Mouse (Mus musculus) layer of hippocampus, adult 9-11 months (tissue): ENCODE measurements at regions not wholly inside any gene's neighbourhood (a gene's known extent, or its start where the extent isn't known, plus 50 kb on each side); places are given as distances from the start of the nearest gene placed in this dataset.

Experiments used
- DNase-seq: peaks from one replicate; pipeline ENCODE4 v3.0.0; 2022

GRCm38 (mm10) chr16:69515122-69515521 lies 348.4 kb downstream of the Speer2 start:
- no peak for DNase-seq

- DNase-seq = no peak
These were observed 386.2 kb downstream of the Speer2 start for GRCm38 (mm10) chr16:69477317-69477716.

GRCm38 (mm10) chr16:69469024-69469780 lies 394.3 kb downstream of the Speer2 start:
- peak; percentile 19 for DNase-seq

- no peak for DNase-seq
These were observed 404.4 kb downstream of the Speer2 start for GRCm38 (mm10) chr16:69459171-69459570.

- no peak for DNase-seq
These were observed 438.6 kb downstream of the Speer2 start for GRCm38 (mm10) chr16:69424661-69425634.
